Mouse (Mus musculus) forebrain, embryonic 12.5 days (tissue): Measurements from ENCODE around the gene Borcs5. TPM values are rescaled to one million over a fixed set of nuclear protein-coding genes. Genes with fewer than 3 reads are reported as not detected.

Experiments used
- ATAC-seq: fragments of 200-750 bp; cut with Nextera tagmentation; 2 replicates; pipeline ENCODE4 v1.8.0; 2017; ENCODE audit warnings: moderate TSS enrichment; ENCODE audit not compliant: low FRiP score
- H3K27ac ChIP-seq: fragments of 300-500 bp; sonication (generic); 2 replicates; pipeline ENCODE4 v1.5.1; 2016; ENCODE audit warnings: mild to moderate bottlenecking
- H3K27me3 ChIP-seq: fragments of 300-500 bp; sonication (generic); 2 replicates; pipeline ENCODE4 v1.6.1; 2016; ENCODE audit warnings: mild to moderate bottlenecking
- H3K36me3 ChIP-seq: fragments of 300-500 bp; sonication (generic); replicated peaks from 2 replicates; pipeline ENCODE4 v1.6.1; 2016; ENCODE audit warnings: mild to moderate bottlenecking
- H3K4me1 ChIP-seq: fragments of 300-500 bp; sonication (generic); 2 replicates; pipeline ENCODE4 v1.6.1; 2016
- H3K4me2 ChIP-seq: fragments of 300-500 bp; sonication (generic); 2 replicates; pipeline ENCODE4 v1.6.1; 2016; ENCODE audit warnings: mild to moderate bottlenecking, moderate library complexity
- H3K4me3 ChIP-seq: fragments of 300-500 bp; sonication (generic); replicated peaks from 2 replicates; pipeline ENCODE4 v1.5.1; 2016; ENCODE audit warnings: mild to moderate bottlenecking
- H3K9ac ChIP-seq: fragments of 300-500 bp; sonication (generic); 2 replicates; pipeline ENCODE4 v1.6.1; 2016; ENCODE audit warnings: mild to moderate bottlenecking
- H3K9me3 ChIP-seq: fragments of 300-500 bp; sonication (generic); 2 replicates; pipeline ENCODE4 v1.6.1; 2016
- WGBS: fragments of 180-500 bp; shearing (Covaris S2); methylation state at CpG from one replicate; pipeline ENCODE4 v1.1.7; 2016; 5-methylcytosine and 5-hydroxymethylcytosine counted together
- polyA plus RNA-seq: library from polyadenylated mRNA; unstranded; fragments of >200 nt; fragmentation: Nextera tagmentation; extraction: Ambion mirVana; gene quantifications from 2 replicates; pipeline ENCODE4 v1.2.1, GENCODE M21; 2016

Gene Borcs5
- polyA plus RNA-seq, 1 experiment from 2014 or later: 35.8 TPM

DNA sequence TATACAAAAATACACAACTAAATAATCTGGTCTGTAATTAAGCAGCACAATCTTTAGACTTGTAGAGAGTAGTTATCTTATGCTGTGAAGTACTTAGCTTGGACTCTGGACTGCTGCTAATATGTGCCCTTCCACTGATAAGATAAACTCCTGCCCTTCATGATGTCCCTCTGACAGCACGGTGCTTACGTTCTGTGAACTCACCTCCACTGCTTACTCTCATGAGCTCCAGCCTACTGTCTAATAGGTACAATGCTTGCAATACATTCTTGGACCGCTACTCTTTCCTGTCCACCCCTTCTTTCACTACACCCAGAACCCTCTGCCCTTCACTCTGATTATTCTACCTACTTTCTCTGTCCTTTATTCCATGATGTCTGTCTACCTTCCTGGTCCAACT lies 91.7 kb downstream of the Borcs5 start:
- H3K27me3 ChIP-seq: no peaks in the 10 kb centered on the region
- H3K9ac ChIP-seq: no peak overlapping the region
- H3K27ac ChIP-seq: no peak overlapping the region
- WGBS: 94% methylated on average over 3 of the region's 3 CpGs
- H3K4me3 ChIP-seq: no peak overlapping the region
- no peaks in the 10 kb centered on the region for H3K4me1 ChIP-seq
- H3K36me3 ChIP-seq: peaks cover 8% of the 10 kb centered on the region; the same call in 1 of the 2 replicates
- ATAC-seq: no peak
- no peak overlapping the region for H3K4me2 ChIP-seq
- H3K9me3 ChIP-seq: no peaks in the 10 kb centered on the region

- Histone ChIP-seq H3K9ac (no peak overlapping the region), H3K9me3 (no peaks in the 10 kb centered on the region), H3K4me3 (no peak overlapping the region), H3K36me3 (peaks cover 14% of the 10 kb centered on the region), H3K4me1 (no peaks in the 10 kb centered on the region), H3K4me2 (no peak overlapping the region), H3K27me3 (no peaks in the 10 kb centered on the region), H3K27ac (no peak overlapping the region)
- WGBS: 96% methylated on average over 8 of the region's 8 CpGs
- ATAC-seq: no peak
Measured at GRCm38 (mm10) chr6:134732813-134733212, 93.5 kb downstream of the Borcs5 start.

GRCm38 (mm10) chr6:134733800-134734221 lies 94.5 kb downstream of the Borcs5 start:
- ATAC-seq: no peak

DNA sequence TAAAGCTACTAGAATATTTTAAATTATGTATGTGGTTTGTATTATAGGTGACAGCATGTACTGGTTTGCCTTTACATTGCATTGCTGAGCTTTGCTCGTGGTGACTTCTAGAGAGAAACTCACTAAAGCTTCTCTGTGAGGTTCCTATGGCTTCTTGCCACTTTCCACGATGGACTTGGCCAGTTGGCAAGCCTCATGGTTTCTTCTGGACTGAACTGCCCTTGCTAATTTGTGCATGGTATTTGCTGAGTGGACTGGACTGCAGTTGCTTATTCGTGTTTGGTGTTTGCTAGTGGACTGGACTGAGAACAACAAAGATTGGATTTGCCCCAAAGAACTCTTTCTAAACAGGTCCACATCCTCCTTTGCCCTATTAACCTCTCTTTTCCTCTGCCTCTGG lies 97.5 kb downstream of the Borcs5 start:
- H3K4me1 ChIP-seq: no peaks in the 10 kb centered on the region
- H3K27ac ChIP-seq: no peak overlapping the region
- no peak overlapping the region for H3K9ac ChIP-seq
- WGBS: 96% methylated on average over 3 of the region's 3 CpGs
- no peaks in the 10 kb centered on the region for H3K9me3 ChIP-seq
- H3K4me3 ChIP-seq: no peak overlapping the region
- no peaks in the 10 kb centered on the region for H3K27me3 ChIP-seq
- H3K36me3 ChIP-seq: peaks cover 34% of the 10 kb centered on the region
- no peak overlapping the region for H3K4me2 ChIP-seq
- no peak for ATAC-seq

More at GRCm38 (mm10) chr6:134733800-134734221, 94.5 kb downstream of the Borcs5 start:
- Histone ChIP-seq H3K4me3 (no peak overlapping the region), H3K4me1 (no peaks in the 10 kb centered on the region), H3K4me2 (no peak overlapping the region), H3K9me3 (no peaks in the 10 kb centered on the region), H3K9ac (no peak overlapping the region), H3K27ac (no peak overlapping the region), H3K27me3 (no peaks in the 10 kb centered on the region), H3K36me3 (peaks cover 22% of the 10 kb centered on the region)
- WGBS: 82% methylated on average over 5 of the region's 5 CpGs

DNA sequence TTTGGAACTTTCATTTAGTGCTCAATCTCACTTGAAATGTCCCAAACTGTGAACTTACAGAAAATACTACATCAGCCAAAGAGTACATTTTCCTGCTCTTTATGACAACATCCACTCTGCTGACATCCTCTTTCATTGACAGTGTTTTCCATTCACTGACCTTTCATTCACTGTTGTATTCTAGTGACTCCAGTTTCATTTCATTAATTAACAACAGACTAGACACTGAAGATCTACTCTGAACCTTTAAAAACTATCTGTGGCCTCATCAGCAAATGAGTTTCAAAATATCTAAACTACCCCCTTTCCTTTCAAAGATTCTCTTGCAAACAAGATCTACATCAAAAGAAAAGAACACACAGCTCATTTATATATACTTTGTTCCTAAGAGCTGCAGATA lies 104.3 kb downstream of the Borcs5 start:
- Histone ChIP-seq H3K27me3 (no peaks in the 10 kb centered on the region), H3K4me1 (no peaks in the 10 kb centered on the region), H3K4me3 (no peak overlapping the region), H3K4me2 (no peak overlapping the region), H3K9ac (no peak overlapping the region), H3K36me3 (peaks cover 17% of the 10 kb centered on the region), H3K27ac (no peak overlapping the region), H3K9me3 (no peaks in the 10 kb centered on the region)
- no peak for ATAC-seq

- no peak for ATAC-seq
- WGBS: 92% methylated on average over 7 of the region's 7 CpGs
- H3K27me3 ChIP-seq: no peaks in the 10 kb centered on the region
- H3K36me3 ChIP-seq: 0 out of 2 replicates have a peak, but pooled peaks cover 7% of the 10 kb centered on the region
- H3K4me1 ChIP-seq: no peaks in the 10 kb centered on the region
- H3K4me3 ChIP-seq: no peak overlapping the region
- H3K9ac ChIP-seq: no peak overlapping the region
- H3K9me3 ChIP-seq: no peaks in the 10 kb centered on the region
- no peak overlapping the region for H3K4me2 ChIP-seq
- H3K27ac ChIP-seq: no peak overlapping the region
Measured at GRCm38 (mm10) chr6:134745876-134746275, 106.6 kb downstream of the Borcs5 start.

GRCm38 (mm10) chr6:134748126-134748525 lies 108.8 kb downstream of the Borcs5 start:
- Histone ChIP-seq H3K27ac (no peak overlapping the region), H3K9me3 (no peaks in the 10 kb centered on the region), H3K4me3 (no peak overlapping the region), H3K36me3 (0 out of 2 replicates have a peak, but pooled peaks cover 7% of the 10 kb centered on the region), H3K4me1 (no peaks in the 10 kb centered on the region), H3K9ac (no peak overlapping the region), H3K4me2 (no peak overlapping the region), H3K27me3 (no peaks in the 10 kb centered on the region)
- WGBS: 93% methylated on average over 3 of the region's 3 CpGs
- ATAC-seq: no peak

GRCm38 (mm10) chr6:134751087-134751486 lies 111.8 kb downstream of the Borcs5 start:
- H3K4me3 ChIP-seq: no peak overlapping the region
- no peak overlapping the region for H3K4me2 ChIP-seq
- H3K9me3 ChIP-seq: no peaks in the 10 kb centered on the region
- ATAC-seq: no peak
- no peak overlapping the region for H3K9ac ChIP-seq
- 93% methylated on average over 4 of the region's 4 CpGs for WGBS
- H3K27me3 ChIP-seq: no peaks in the 10 kb centered on the region
- H3K36me3 ChIP-seq: 0 out of 2 replicates have a peak, but pooled peaks cover 15% of the 10 kb centered on the region
- no peaks in the 10 kb centered on the region for H3K4me1 ChIP-seq
- no peak overlapping the region for H3K27ac ChIP-seq

- Histone ChIP-seq H3K9ac (no peak overlapping the region), H3K4me3 (no peak overlapping the region), H3K36me3 (peaks cover 17% of the 10 kb centered on the region; the same call in 1 of the 2 replicates), H3K4me2 (no peak overlapping the region), H3K9me3 (no peaks in the 10 kb centered on the region), H3K27ac (no peak overlapping the region), H3K4me1 (no peaks in the 10 kb centered on the region), H3K27me3 (no peaks in the 10 kb centered on the region)
- no peak for ATAC-seq
- WGBS: 93% methylated on average over 5 of the region's 5 CpGs
Measured at GRCm38 (mm10) chr6:134751883-134752647, 112.8 kb downstream of the Borcs5 start.

DNA sequence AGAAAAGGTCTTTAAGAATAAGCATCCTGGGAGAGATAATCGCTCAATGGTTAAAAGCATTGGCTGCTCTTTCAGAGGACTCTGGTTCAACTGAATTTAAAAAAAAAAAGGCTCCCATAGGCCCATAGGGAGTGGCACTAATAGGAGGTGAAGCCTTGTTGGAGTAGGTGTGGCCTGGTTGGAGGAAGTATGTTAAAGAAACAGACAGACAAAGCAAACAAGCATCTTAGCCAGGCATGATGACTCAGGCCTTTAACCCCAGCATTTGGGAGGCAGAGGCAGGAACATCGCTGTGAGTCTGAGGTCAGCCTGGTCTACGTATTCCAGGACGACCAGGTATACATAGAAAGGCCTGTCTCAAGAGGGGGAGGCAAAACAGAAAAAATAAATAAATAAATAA lies 114.1 kb downstream of the Borcs5 start:
- 94% methylated on average over 4 of the region's 4 CpGs for WGBS
- Histone ChIP-seq H3K9me3 (no peaks in the 10 kb centered on the region), H3K9ac (no peak overlapping the region), H3K4me1 (no peaks in the 10 kb centered on the region), H3K36me3 (peaks cover 20% of the 10 kb centered on the region), H3K27me3 (no peaks in the 10 kb centered on the region), H3K4me2 (no peak overlapping the region), H3K4me3 (no peak overlapping the region), H3K27ac (no peak overlapping the region)
- ATAC-seq: no peak

GRCm38 (mm10) chr6:134753858-134754257 lies 114.5 kb downstream of the Borcs5 start:
- Histone ChIP-seq H3K4me2 (no peak overlapping the region), H3K4me3 (no peak overlapping the region), H3K27ac (no peak overlapping the region), H3K36me3 (peaks cover 23% of the 10 kb centered on the region), H3K9ac (no peak overlapping the region), H3K27me3 (no peaks in the 10 kb centered on the region), H3K9me3 (no peaks in the 10 kb centered on the region), H3K4me1 (no peaks in the 10 kb centered on the region)
- no peak for ATAC-seq
- 90% methylated on average over 11 of the region's 11 CpGs for WGBS

- H3K4me3 ChIP-seq: no peak overlapping the region
- H3K4me1 ChIP-seq: peaks cover 4% of the 10 kb centered on the region
- no peaks in the 10 kb centered on the region for H3K9me3 ChIP-seq
- peaks cover 19% of the 10 kb centered on the region for H3K36me3 ChIP-seq
- H3K9ac ChIP-seq: no peak overlapping the region
- no peak overlapping the region for H3K4me2 ChIP-seq
- no peaks in the 10 kb centered on the region for H3K27me3 ChIP-seq
- 98% methylated on average over 4 of the region's 4 CpGs for whole genome bisulfite sequencing
- no peak for ATAC-seq
- no peak overlapping the region for H3K27ac ChIP-seq
Measured at GRCm38 (mm10) chr6:134756058-134756457, 116.7 kb downstream of the Borcs5 start.
